33 mouse cellular contexts compared by ENCODE assay signal in genomic region chr4:128004797-128005452, GRCm38 (mm10). TPM values are rescaled to one million over a fixed set of nuclear protein-coding genes. Genes with fewer than 3 reads are reported as not detected.
"Had no signal": no experiment of that assay in that cellular context is flagged by ENCODE, and none has a peak within 500 bp of the region (broad histone marks: within the 10 kb centered on the region; RNA-seq: fewer than 3 reads in every experiment).

No protein-coding gene starts in this region.

- H3K27me3 ChIP-seq: heart, embryonic 15.5 days; hindbrain, embryonic 12.5 days; intestine, embryonic 15.5 days; limb, embryonic 12.5 days; liver, embryonic 13.5 days had no signal

- DNase-seq: gastrocnemius, postnatal 14 days; gastrocnemius, postnatal 36 days; heart, adult 11 months; heart, adult 2 months; heart, postnatal 4 days; kidney, adult 18-20 months; kidney, adult 8-10 months; kidney, postnatal 10 days; kidney, postnatal 4 days; liver; liver, embryonic 13.5 days had no signal

- ATAC-seq: hindbrain, embryonic 16.5 days; inflammation-experienced regulatory T-cells, adult 6 months; intestine, embryonic 15.5 days; intestine, postnatal 0 days had no signal

- H3K4me2 ChIP-seq: heart, embryonic 11.5 days; heart, embryonic 13.5 days; heart, embryonic 15.5 days; hindbrain, embryonic 12.5 days; hindbrain, embryonic 14.5 days; intestine, embryonic 15.5 days; limb, embryonic 12.5 days; liver, embryonic 11.5 days; liver, embryonic 13.5 days had no signal

- H3K27ac ChIP-seq: heart, adult 2 months; heart, embryonic 13.5 days; heart, embryonic 15.5 days; hindbrain, embryonic 10.5 days; hindbrain, embryonic 12.5 days; hindbrain, embryonic 14.5 days; intestine, embryonic 15.5 days; layer of hippocampus, adult 2 months; left cerebral cortex, adult 2 months; limb, embryonic 10.5 days; limb, embryonic 12.5 days; liver, embryonic 13.5 days had no signal

- H3K9ac ChIP-seq: heart, embryonic 13.5 days; heart, embryonic 15.5 days; hindbrain, embryonic 12.5 days; hindbrain, embryonic 14.5 days; intestine, embryonic 15.5 days; limb, embryonic 12.5 days; liver, embryonic 13.5 days had no signal

- H3K4me3 ChIP-seq: heart, adult 2 months; heart, embryonic 13.5 days; heart, embryonic 15.5 days; hindbrain, embryonic 10.5 days; hindbrain, embryonic 12.5 days; intestine, embryonic 15.5 days; layer of hippocampus, adult 2 months; left cerebral cortex, adult 2 months; limb, embryonic 10.5 days; limb, embryonic 12.5 days; liver, embryonic 13.5 days had no signal

- H3K4me1 ChIP-seq: heart, embryonic 13.5 days; heart, embryonic 15.5 days; intestine, embryonic 15.5 days; limb, embryonic 10.5 days; limb, embryonic 12.5 days; liver, embryonic 13.5 days had no signal

- H3K36me3 ChIP-seq: heart, embryonic 13.5 days; heart, embryonic 15.5 days; hindbrain, embryonic 10.5 days; hindbrain, embryonic 12.5 days; intestine, embryonic 15.5 days; limb, embryonic 10.5 days; limb, embryonic 12.5 days; liver, embryonic 13.5 days had no signal

- H3K9me3 ChIP-seq: heart, embryonic 13.5 days; heart, embryonic 15.5 days; hindbrain, embryonic 10.5 days; hindbrain, embryonic 12.5 days; intestine, embryonic 15.5 days; limb, embryonic 10.5 days; limb, embryonic 12.5 days had no signal

RNA-seq across cellular contexts. Expression of gene Csmd2, which starts 17.3 kb away (rescaled TPM):
- total RNA-seq: gastrocnemius, adult 18-20 months; gastrocnemius, adult 8-10 months; gastrocnemius, postnatal 36 days; heart, adult 2 months had no signal
- polyA plus RNA-seq: heart, adult 2 months; inflammation-experienced regulatory T-cells, adult 6 months; kidney, embryonic 16.5 days had no signal

RNA-seq across cellular contexts. Expression of gene CK137956, which starts 34.2 kb away (rescaled TPM):
- total RNA-seq: gastrocnemius, adult 18-20 months; gastrocnemius, adult 8-10 months; gastrocnemius, postnatal 14 days; gastrocnemius, postnatal 36 days; heart, adult 2 months; heart, postnatal 25 days; heart, postnatal 4 days had no signal
- polyA plus RNA-seq: heart, adult 2 months; heart, embryonic 11.5 days; heart, embryonic 13.5 days; heart, embryonic 15.5 days; heart, postnatal 0 days; inflammation-experienced regulatory T-cells, adult 6 months; intestine, embryonic 15.5 days; intestine, postnatal 0 days; kidney, embryonic 14.5 days; kidney, embryonic 16.5 days; limb, embryonic 10.5 days; limb, embryonic 12.5 days; limb, embryonic 14.5 days; liver, embryonic 11.5 days; liver, embryonic 13.5 days had no signal
